Mouse (Mus musculus) hindbrain, embryonic 10.5 days (tissue): Measurements from ENCODE around the gene Map1b. TPM values are rescaled to one million over a fixed set of nuclear protein-coding genes. Genes with fewer than 3 reads are reported as not detected.

Source experiments
- DNase-seq: peaks from one replicate; pipeline ENCODE4 v3.0.0-alpha.2; 2017; ENCODE audit warnings: low spot score
- H3K27ac ChIP-seq: fragments of 300-500 bp; sonication (generic); 2 replicates; pipeline ENCODE4 v1.5.1; 2016; ENCODE audit warnings: mild to moderate bottlenecking, moderate library complexity
- H3K27me3 ChIP-seq: fragments of 300-500 bp; sonication (generic); 2 replicates; pipeline ENCODE4 v1.6.1; 2016; ENCODE audit warnings: mild to moderate bottlenecking; ENCODE audit not compliant: poor library complexity, insufficient read depth, severe bottlenecking
- H3K36me3 ChIP-seq: fragments of 300-500 bp; sonication (generic); 2 replicates; pipeline ENCODE4 v1.6.1; 2016; ENCODE audit warnings: mild to moderate bottlenecking, moderate library complexity
- H3K4me1 ChIP-seq: fragments of 300-500 bp; sonication (generic); replicated peaks from 2 replicates; pipeline ENCODE4 v1.6.1; 2016; ENCODE audit warnings: mild to moderate bottlenecking
- H3K4me3 ChIP-seq: fragments of 300-500 bp; sonication (generic); 2 replicates; pipeline ENCODE4 v1.5.1; 2016; ENCODE audit warnings: mild to moderate bottlenecking, moderate library complexity
- H3K9me3 ChIP-seq: fragments of 300-500 bp; sonication (generic); 2 replicates; pipeline ENCODE4 v1.6.1; 2016; ENCODE audit warnings: mild to moderate bottlenecking, moderate library complexity
- WGBS: fragments of 180-500 bp; shearing (Covaris S2); methylation state at CpG from one replicate; pipeline ENCODE4 v1.1.7; 2016; 5-methylcytosine and 5-hydroxymethylcytosine counted together
- polyA plus RNA-seq: library from polyadenylated mRNA; unstranded; fragments of >200 nt; fragmentation: Nextera tagmentation; extraction: Ambion mirVana; gene quantifications from 2 replicates; pipeline ENCODE4 v1.2.1, GENCODE M21; 2016

The Map1b gene
- polyA plus RNA-seq, 1 experiment from 2014 or later = 1,096 TPM

- Histone ChIP-seq H3K27ac (0 out of 2 replicates have a peak overlapping the region, but pooled peaks have one; percentile 93), H3K9me3 (no peaks in the 10 kb centered on the region), H3K27me3 (no peaks in the 10 kb centered on the region), H3K4me1 (peaks cover 67% of the 10 kb centered on the region), H3K36me3 (peaks cover 32% of the 10 kb centered on the region), H3K4me3 (no peak overlapping the region)
- no peak for DNase-seq
- WGBS = 84% methylated on average over 7 of the region's 7 CpGs
These were observed 65.6 kb downstream of the Map1b start for GRCm38 (mm10) chr13:99450766-99451165.

- Histone ChIP-seq H3K9me3 (no peaks in the 10 kb centered on the region), H3K27me3 (no peaks in the 10 kb centered on the region), H3K4me1 (peaks cover 68% of the 10 kb centered on the region), H3K36me3 (peaks cover 32% of the 10 kb centered on the region), H3K4me3 (no peak overlapping the region), H3K27ac (peak overlapping the region; percentile 93)
- no peak for DNase-seq
- WGBS = 88% methylated on average over 4 of the region's 4 CpGs
These were observed 66.8 kb downstream of the Map1b start for GRCm38 (mm10) chr13:99449547-99449946.

- no peaks in the 10 kb centered on the region for H3K9me3 ChIP-seq
- no peaks in the 10 kb centered on the region for H3K27me3 ChIP-seq
- H3K4me3 ChIP-seq = no peak overlapping the region
- DNase-seq = peak; percentile 30
- H3K27ac ChIP-seq = peak overlapping the region; percentile 93
- 32% methylated on average over 4 of the region's 4 CpGs for WGBS
- peaks cover 38% of the 10 kb centered on the region for H3K36me3 ChIP-seq
- peaks cover 81% of the 10 kb centered on the region for H3K4me1 ChIP-seq
These were observed 68.1 kb downstream of the Map1b start for GRCm38 (mm10) chr13:99448278-99448677.

- DNase-seq = peak; percentile 53
- peaks cover 34% of the 10 kb centered on the region for H3K36me3 ChIP-seq
- H3K9me3 ChIP-seq = no peaks in the 10 kb centered on the region
- peak overlapping the region; percentile 93 for H3K27ac ChIP-seq
- peak overlapping the region; percentile 60 for H3K4me3 ChIP-seq
- H3K27me3 ChIP-seq = no peaks in the 10 kb centered on the region
- H3K4me1 ChIP-seq = peaks cover 88% of the 10 kb centered on the region
- 21% methylated on average over 11 of the region's 11 CpGs for WGBS
These were observed 68.7 kb downstream of the Map1b start for GRCm38 (mm10) chr13:99447403-99448199.

GRCm38 (mm10) chr13:99447002-99447401 is 69.3 kb downstream of the Map1b start:
- Histone ChIP-seq H3K27ac (peak overlapping the region; percentile 93), H3K4me3 (peak overlapping the region; percentile 60), H3K9me3 (no peaks in the 10 kb centered on the region), H3K27me3 (no peaks in the 10 kb centered on the region), H3K36me3 (peaks cover 32% of the 10 kb centered on the region), H3K4me1 (peaks cover 94% of the 10 kb centered on the region)
- DNase-seq = peak; percentile 18
- 48% methylated on average over 7 of the region's 7 CpGs for WGBS

- DNase-seq = peak; percentile 85
- Histone ChIP-seq H3K4me1 (peaks cover 94% of the 10 kb centered on the region), H3K4me3 (peak overlapping the region; percentile 60), H3K9me3 (no peaks in the 10 kb centered on the region), H3K36me3 (peaks cover 41% of the 10 kb centered on the region), H3K27me3 (no peaks in the 10 kb centered on the region), H3K27ac (peak overlapping the region; percentile 93)
- WGBS = 1% methylated on average over 6 of the region's 6 CpGs
These were observed 71.5 kb downstream of the Map1b start for GRCm38 (mm10) chr13:99444880-99445279.

GRCm38 (mm10) chr13:99444431-99444871 is 71.9 kb downstream of the Map1b start:
- DNase-seq = peak; percentile 85
- Histone ChIP-seq H3K4me1 (peaks cover 89% of the 10 kb centered on the region), H3K36me3 (peaks cover 42% of the 10 kb centered on the region), H3K9me3 (no peaks in the 10 kb centered on the region), H3K27me3 (no peaks in the 10 kb centered on the region), H3K4me3 (peak overlapping the region; percentile 60), H3K27ac (peak overlapping the region; percentile 93)
- 9% methylated on average over 10 of the region's 10 CpGs for WGBS

GRCm38 (mm10) chr13:99443484-99444175 is 72.7 kb downstream of the Map1b start:
- H3K4me1 ChIP-seq = peaks cover 81% of the 10 kb centered on the region
- peaks cover 45% of the 10 kb centered on the region for H3K36me3 ChIP-seq
- peak; percentile 45 for DNase-seq
- no peaks in the 10 kb centered on the region for H3K9me3 ChIP-seq
- H3K27ac ChIP-seq = peak overlapping the region; percentile 93
- WGBS = 35% methylated on average over 7 of the region's 7 CpGs
- H3K4me3 ChIP-seq = peak overlapping the region; percentile 60
- H3K27me3 ChIP-seq = no peaks in the 10 kb centered on the region

- peaks cover 55% of the 10 kb centered on the region for H3K36me3 ChIP-seq
- no peak for DNase-seq
- no peaks in the 10 kb centered on the region for H3K9me3 ChIP-seq
- peak overlapping the region; percentile 60 for H3K4me3 ChIP-seq
- 39% methylated on average over 12 of the region's 12 CpGs for WGBS
- H3K27me3 ChIP-seq = no peaks in the 10 kb centered on the region
- H3K4me1 ChIP-seq = peaks cover 71% of the 10 kb centered on the region
- H3K27ac ChIP-seq = peak overlapping the region; percentile 93
These were observed 73.7 kb downstream of the Map1b start for GRCm38 (mm10) chr13:99442434-99443249.

GRCm38 (mm10) chr13:99441700-99442433 is 74.5 kb downstream of the Map1b start:
- Histone ChIP-seq H3K27ac (peak overlapping the region; percentile 93), H3K4me1 (peaks cover 64% of the 10 kb centered on the region), H3K4me3 (peak overlapping the region; percentile 60), H3K9me3 (no peaks in the 10 kb centered on the region), H3K27me3 (no peaks in the 10 kb centered on the region), H3K36me3 (peaks cover 63% of the 10 kb centered on the region)
- 46% methylated on average over 18 of the region's 18 CpGs for WGBS
- peak; percentile 57 for DNase-seq

GRCm38 (mm10) chr13:99440228-99440627 is 76.1 kb downstream of the Map1b start:
- no peak for DNase-seq
- peaks cover 47% of the 10 kb centered on the region for H3K4me1 ChIP-seq
- WGBS = 97% methylated on average over 2 of the region's 2 CpGs
- H3K27ac ChIP-seq = no peak overlapping the region
- H3K36me3 ChIP-seq = peaks cover 79% of the 10 kb centered on the region
- H3K4me3 ChIP-seq = no peak overlapping the region
- no peaks in the 10 kb centered on the region for H3K9me3 ChIP-seq
- no peaks in the 10 kb centered on the region for H3K27me3 ChIP-seq

- Histone ChIP-seq H3K9me3 (no peaks in the 10 kb centered on the region), H3K4me3 (no peak overlapping the region), H3K36me3 (peaks cover 88% of the 10 kb centered on the region), H3K27ac (no peak overlapping the region), H3K27me3 (no peaks in the 10 kb centered on the region), H3K4me1 (peaks cover 39% of the 10 kb centered on the region)
- DNase-seq = no peak
- WGBS = 97% methylated on average over 5 of the region's 5 CpGs
These were observed 77.0 kb downstream of the Map1b start for GRCm38 (mm10) chr13:99439357-99439756.
